Mouse (Mus musculus): ENCODE data around the gene Ifng.

DNA sequence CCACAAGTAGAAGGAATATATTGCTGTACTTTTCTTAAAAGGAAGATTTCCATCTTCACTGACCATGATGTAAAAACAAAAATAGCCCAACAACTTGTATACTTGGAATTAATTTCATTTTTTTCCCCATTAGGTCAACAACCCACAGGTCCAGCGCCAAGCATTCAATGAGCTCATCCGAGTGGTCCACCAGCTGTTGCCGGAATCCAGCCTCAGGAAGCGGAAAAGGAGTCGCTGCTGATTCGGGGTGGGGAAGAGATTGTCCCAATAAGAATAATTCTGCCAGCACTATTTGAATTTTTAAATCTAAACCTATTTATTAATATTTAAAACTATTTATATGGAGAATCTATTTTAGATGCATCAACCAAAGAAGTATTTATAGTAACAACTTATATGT, 4.2 kb downstream of the Ifng start:
- TF ChIP-seq POLR2A (IDR thresholded peaks at IDR 0.05; ENCODE audit: low read depth, low read length) (no peak), CTCF (IDR thresholded peaks at IDR 0.05; ENCODE audit: extremely low read depth, insufficient read length, insufficient replicate concordance, low read depth, low read length) (no peak)

All from small intestine, adult 2 months (tissue).